Mouse (Mus musculus): ENCODE results near the gene Drg2. TPM values are rescaled to one million over a fixed set of nuclear protein-coding genes. Genes with fewer than 3 reads are reported as not detected.
"Not testable (repeated sequence)": the region's sequence is repeated elsewhere in the genome, so short reads cannot be mapped to it uniquely, and the experiment has no call there.

Gene Drg2
- polyA plus RNA-seq, 1 experiment from 2014 or later = 65.7 TPM

DNA sequence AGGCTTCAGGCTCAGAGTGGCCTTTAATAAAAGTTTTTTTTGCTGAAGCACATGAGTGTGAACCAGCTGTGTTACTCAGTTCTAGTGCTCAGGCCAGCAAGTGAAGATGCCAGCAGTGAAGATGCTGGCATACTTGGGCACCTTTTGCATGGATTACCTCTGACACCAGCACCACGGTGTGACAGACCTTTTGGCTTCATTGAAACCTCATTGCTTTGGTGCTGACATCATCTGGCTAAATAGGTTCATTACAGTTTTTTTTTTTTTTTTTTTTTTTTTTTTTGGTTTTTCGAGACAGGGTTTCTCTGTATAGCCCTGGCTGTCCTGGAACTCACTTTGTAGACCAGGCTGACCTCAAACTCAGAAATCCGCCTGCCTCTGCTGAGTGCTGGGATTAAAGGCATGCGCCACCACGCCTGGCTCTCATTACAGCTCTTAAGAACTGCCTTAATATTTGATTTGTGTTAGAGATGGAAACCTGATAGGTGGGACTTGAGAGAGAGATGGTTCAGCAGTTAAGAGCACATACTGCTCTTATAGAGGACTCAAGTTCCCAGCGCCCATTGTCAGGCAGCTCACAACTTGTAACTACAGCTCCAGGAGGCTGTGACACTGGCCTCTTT, 32.2 kb upstream of the Drg2 start:
- Histone ChIP-seq H3K27me3 (ENCODE audit: control insufficient read depth, insufficient read depth, low read length) (no peaks in the 10 kb centered on the region), H3K4me2 (ENCODE audit: low read depth, low read length) (no peak overlapping the region), H3K9me3 (replicated peaks; ENCODE audit: control insufficient read depth, low read length) (no peaks in the 10 kb centered on the region), H3K4me1 (ENCODE audit: control insufficient read depth, insufficient read depth, low read length) (peaks cover 10% of the 10 kb centered on the region), H3K36me3 (ENCODE audit: control insufficient read depth, insufficient read depth) (peaks cover 8% of the 10 kb centered on the region), H3K27ac (ENCODE audit: low read length) (no peak overlapping the region), H3K4me3 (ENCODE audit: low read length) (no peak overlapping the region), H3K9ac (ENCODE audit: low read length) (no peak overlapping the region)
- WGBS = 69% methylated on average over 5 of the region's 6 CpGs
- no peak for ATAC-seq (replicated peaks; ENCODE audit: extremely low read depth, insufficient read depth, low FRiP score)

DNA sequence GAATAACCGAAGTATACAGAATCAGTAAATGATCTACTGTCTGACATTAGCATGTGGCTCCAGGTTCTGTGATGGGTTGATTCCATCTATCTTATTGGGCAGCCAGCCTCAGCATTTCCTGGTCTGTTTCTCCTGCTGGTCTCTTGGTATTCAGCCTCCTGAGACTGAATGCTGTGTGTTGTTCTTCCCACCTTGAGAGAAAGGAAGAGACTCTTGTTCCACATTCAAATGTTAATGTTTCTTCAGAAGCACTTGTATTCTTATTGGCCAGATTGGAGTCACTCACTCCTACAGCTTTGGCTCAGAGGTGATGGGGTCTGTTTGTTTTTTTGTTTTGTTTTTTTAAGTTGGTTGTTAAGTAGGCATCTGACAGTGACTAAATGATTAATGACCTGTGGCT, 31.4 kb upstream of the Drg2 start:
- Histone ChIP-seq H3K4me1 (ENCODE audit: control insufficient read depth, insufficient read depth, low read length) (peaks cover 10% of the 10 kb centered on the region), H3K4me3 (ENCODE audit: low read length) (no peak overlapping the region), H3K4me2 (ENCODE audit: low read depth, low read length) (no peak overlapping the region), H3K36me3 (ENCODE audit: control insufficient read depth, insufficient read depth) (peaks cover 8% of the 10 kb centered on the region), H3K27ac (ENCODE audit: low read length) (no peak overlapping the region), H3K9ac (ENCODE audit: low read length) (no peak overlapping the region), H3K9me3 (replicated peaks; ENCODE audit: control insufficient read depth, low read length) (no peaks in the 10 kb centered on the region), H3K27me3 (ENCODE audit: control insufficient read depth, insufficient read depth, low read length) (no peaks in the 10 kb centered on the region)
- no peak for ATAC-seq (replicated peaks; ENCODE audit: extremely low read depth, insufficient read depth, low FRiP score)
- 82% methylated on average over 1 of the region's 1 CpGs for WGBS

DNA sequence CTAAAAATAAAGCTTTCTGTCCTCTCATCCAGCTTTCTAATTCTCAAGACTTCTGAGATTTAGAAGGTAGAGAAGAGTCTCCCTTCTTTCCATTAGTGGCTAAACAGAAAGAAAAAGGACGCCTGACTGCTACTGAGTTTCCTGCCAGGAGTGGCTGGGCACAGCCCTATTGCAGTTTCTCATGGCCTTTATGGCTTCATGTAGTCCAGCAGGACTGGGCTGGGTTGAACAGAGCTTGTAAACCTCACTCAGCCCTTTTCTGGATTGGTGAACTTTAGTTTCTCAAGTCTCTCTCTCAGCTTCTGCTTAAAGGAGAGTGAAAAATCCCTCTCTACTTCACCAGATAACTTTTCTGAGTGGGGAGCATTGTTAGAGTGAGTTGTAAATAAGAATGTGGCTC, 28.0 kb upstream of the Drg2 start:
- Histone ChIP-seq H3K27me3 (ENCODE audit: control insufficient read depth, insufficient read depth, low read length) (no peaks in the 10 kb centered on the region), H3K4me3 (ENCODE audit: low read length) (no peak overlapping the region), H3K36me3 (ENCODE audit: control insufficient read depth, insufficient read depth) (peaks cover 10% of the 10 kb centered on the region), H3K4me1 (ENCODE audit: control insufficient read depth, insufficient read depth, low read length) (no peaks in the 10 kb centered on the region), H3K9me3 (replicated peaks; ENCODE audit: control insufficient read depth, low read length) (no peaks in the 10 kb centered on the region), H3K27ac (ENCODE audit: low read length) (no peak overlapping the region), H3K4me2 (ENCODE audit: low read depth, low read length) (no peak overlapping the region), H3K9ac (ENCODE audit: low read length) (no peak overlapping the region)
- 91% methylated on average over 1 of the region's 1 CpGs for WGBS
- no peak for ATAC-seq (replicated peaks; ENCODE audit: extremely low read depth, insufficient read depth, low FRiP score)

DNA sequence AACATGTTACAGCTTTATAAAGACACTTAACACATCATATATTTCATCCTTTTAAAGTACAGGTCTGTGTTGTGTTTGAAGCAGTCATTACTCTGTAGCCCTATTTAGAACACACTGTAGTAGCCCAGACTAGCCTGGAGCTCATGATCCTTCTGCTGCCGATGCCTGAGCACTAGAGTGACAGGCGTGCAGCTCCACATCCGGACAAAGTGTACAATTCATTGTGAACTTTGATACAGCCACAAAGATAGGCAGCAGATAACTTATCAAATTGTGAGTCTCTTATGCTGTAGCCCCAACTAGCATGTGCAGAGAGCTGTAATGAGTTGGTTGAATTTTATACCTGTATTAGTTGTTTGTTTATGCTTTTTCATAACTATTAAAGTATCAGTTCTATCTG, 26.8 kb upstream of the Drg2 start:
- H3K9me3 ChIP-seq (replicated peaks; ENCODE audit: control insufficient read depth, low read length) = no peaks in the 10 kb centered on the region
- no peak overlapping the region for H3K9ac ChIP-seq (ENCODE audit: low read length)
- no peaks in the 10 kb centered on the region for H3K27me3 ChIP-seq (ENCODE audit: control insufficient read depth, insufficient read depth, low read length)
- no peak for ATAC-seq (replicated peaks; ENCODE audit: extremely low read depth, insufficient read depth, low FRiP score)
- no peak overlapping the region for H3K4me3 ChIP-seq (ENCODE audit: low read length)
- peaks cover 15% of the 10 kb centered on the region for H3K36me3 ChIP-seq (ENCODE audit: control insufficient read depth, insufficient read depth)
- no peak overlapping the region for H3K4me2 ChIP-seq (ENCODE audit: low read depth, low read length)
- 75% methylated on average over 3 of the region's 3 CpGs for WGBS
- no peaks in the 10 kb centered on the region for H3K4me1 ChIP-seq (ENCODE audit: control insufficient read depth, insufficient read depth, low read length)
- no peak overlapping the region for H3K27ac ChIP-seq (ENCODE audit: low read length)

DNA sequence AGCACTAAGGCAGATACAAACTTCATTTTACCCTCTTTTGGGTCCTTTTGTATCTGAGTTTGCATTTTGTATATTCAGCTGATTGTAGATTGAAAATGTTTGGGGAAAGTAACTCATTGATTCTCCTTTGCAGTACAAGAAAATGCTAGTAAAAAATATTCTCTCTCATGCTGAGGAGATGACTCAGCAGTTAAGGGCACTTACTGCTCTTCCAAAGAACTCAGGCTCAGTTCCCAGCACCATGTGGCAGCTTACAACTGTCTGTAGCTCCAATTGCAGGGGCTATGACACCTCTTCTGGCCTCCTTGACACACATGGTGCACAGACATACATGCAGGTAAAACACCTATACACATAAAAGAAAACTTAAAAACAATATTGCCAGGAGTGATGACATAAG, 20.9 kb upstream of the Drg2 start:
- ATAC-seq (replicated peaks; ENCODE audit: extremely low read depth, insufficient read depth, low FRiP score) = no peak
- H3K27ac ChIP-seq (ENCODE audit: low read length) = no peak overlapping the region
- H3K27me3 ChIP-seq (ENCODE audit: control insufficient read depth, insufficient read depth, low read length) = no peaks in the 10 kb centered on the region
- no peak overlapping the region for H3K4me2 ChIP-seq (ENCODE audit: low read depth, low read length)
- H3K36me3 ChIP-seq (ENCODE audit: control insufficient read depth, insufficient read depth) = peaks cover 35% of the 10 kb centered on the region
- no peaks in the 10 kb centered on the region for H3K9me3 ChIP-seq (replicated peaks; ENCODE audit: control insufficient read depth, low read length)
- H3K4me1 ChIP-seq (ENCODE audit: control insufficient read depth, insufficient read depth, low read length) = no peaks in the 10 kb centered on the region
- H3K4me3 ChIP-seq (ENCODE audit: low read length) = no peak overlapping the region
- no peak overlapping the region for H3K9ac ChIP-seq (ENCODE audit: low read length)

DNA sequence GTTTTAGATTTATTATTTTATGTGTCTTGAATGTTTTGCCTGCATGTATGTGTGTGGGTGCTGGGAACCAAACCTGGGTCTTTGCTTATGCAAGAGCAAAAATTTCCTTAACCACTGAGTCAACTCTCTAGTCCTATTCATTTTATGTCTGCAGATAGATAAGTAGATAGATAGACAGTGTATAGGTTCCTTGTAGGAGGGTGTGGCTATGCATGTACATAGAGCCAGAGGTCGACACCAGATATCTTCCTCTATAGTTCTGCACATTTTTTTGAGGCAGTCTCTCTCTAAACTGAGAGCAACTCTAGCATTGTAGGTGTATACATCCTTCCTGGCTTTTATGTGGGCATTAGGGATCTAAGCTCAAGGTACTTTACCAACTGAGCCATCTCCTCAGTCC, 19.3 kb upstream of the Drg2 start:
- no peak for ATAC-seq (replicated peaks; ENCODE audit: extremely low read depth, insufficient read depth, low FRiP score)
- H3K36me3 ChIP-seq (ENCODE audit: control insufficient read depth, insufficient read depth) = peaks cover 33% of the 10 kb centered on the region

DNA sequence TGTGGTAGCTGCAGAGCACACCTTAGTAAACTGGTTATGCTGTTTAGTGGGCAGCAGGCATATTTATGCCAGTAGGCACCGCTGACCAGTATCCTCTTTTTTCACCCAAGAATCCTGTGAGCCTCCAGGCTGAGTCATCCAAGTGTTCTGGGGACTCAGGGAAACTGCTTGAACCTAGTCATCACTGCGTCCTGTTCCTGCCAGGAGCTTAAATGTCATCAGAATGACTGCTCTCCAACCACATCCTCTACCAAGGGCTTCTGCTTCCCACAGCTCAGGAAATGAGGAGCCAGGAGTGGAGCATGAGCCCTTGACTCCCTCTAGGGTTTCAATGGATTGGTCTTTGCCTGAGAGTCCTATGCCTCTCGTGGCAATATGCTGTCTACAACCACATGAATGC, 17.8 kb upstream of the Drg2 start:
- no peak for ATAC-seq (replicated peaks; ENCODE audit: extremely low read depth, insufficient read depth, low FRiP score)
- Histone ChIP-seq H3K4me2 (ENCODE audit: low read depth, low read length) (no peak overlapping the region), H3K9ac (ENCODE audit: low read length) (no peak overlapping the region), H3K27ac (ENCODE audit: low read length) (no peak overlapping the region), H3K4me1 (ENCODE audit: control insufficient read depth, insufficient read depth, low read length) (no peaks in the 10 kb centered on the region), H3K36me3 (ENCODE audit: control insufficient read depth, insufficient read depth) (peaks cover 39% of the 10 kb centered on the region), H3K27me3 (ENCODE audit: control insufficient read depth, insufficient read depth, low read length) (no peaks in the 10 kb centered on the region), H3K4me3 (ENCODE audit: low read length) (no peak overlapping the region), H3K9me3 (replicated peaks; ENCODE audit: control insufficient read depth, low read length) (no peaks in the 10 kb centered on the region)
- 83% methylated on average over 3 of the region's 3 CpGs for WGBS

More for the DNA sequence above, 19.3 kb upstream of the Drg2 start:
- H3K27ac ChIP-seq (ENCODE audit: low read length) = no peak overlapping the region
- H3K4me1 ChIP-seq (ENCODE audit: control insufficient read depth, insufficient read depth, low read length) = no peaks in the 10 kb centered on the region
- no peak overlapping the region for H3K4me2 ChIP-seq (ENCODE audit: low read depth, low read length)
- no peak overlapping the region for H3K4me3 ChIP-seq (ENCODE audit: low read length)
- 92% methylated on average over 1 of the region's 1 CpGs for WGBS
- no peaks in the 10 kb centered on the region for H3K9me3 ChIP-seq (replicated peaks; ENCODE audit: control insufficient read depth, low read length)
- no peak overlapping the region for H3K9ac ChIP-seq (ENCODE audit: low read length)
- no peaks in the 10 kb centered on the region for H3K27me3 ChIP-seq (ENCODE audit: control insufficient read depth, insufficient read depth, low read length)

DNA sequence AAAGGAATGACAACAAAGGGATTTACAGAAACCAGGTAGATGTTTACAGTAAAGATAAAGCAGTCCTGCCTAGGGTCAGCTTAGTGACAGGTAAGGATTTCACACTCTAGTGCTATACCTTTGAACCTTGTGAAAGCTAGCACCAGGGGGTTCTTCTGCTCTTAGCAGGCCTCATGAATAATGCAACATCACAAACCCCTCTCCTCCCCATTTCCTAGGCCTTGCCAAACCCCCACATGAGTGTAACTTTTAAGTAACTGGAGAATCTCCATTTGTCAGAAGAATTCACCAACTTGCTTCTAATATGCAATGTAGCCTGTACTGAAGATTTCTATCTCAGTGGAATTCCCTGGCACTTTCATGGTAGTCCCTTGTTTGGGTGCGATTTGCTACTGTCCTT, 14.8 kb upstream of the Drg2 start:
- not testable (repeated sequence) for H3K27me3 ChIP-seq (ENCODE audit: control insufficient read depth, insufficient read depth, low read length); H3K4me2 ChIP-seq (ENCODE audit: low read depth, low read length); H3K9ac ChIP-seq (ENCODE audit: low read length); ATAC-seq (replicated peaks; ENCODE audit: extremely low read depth, insufficient read depth, low FRiP score); H3K4me3 ChIP-seq (ENCODE audit: low read length); H3K9me3 ChIP-seq (replicated peaks; ENCODE audit: control insufficient read depth, low read length); H3K27ac ChIP-seq (ENCODE audit: low read length); H3K4me1 ChIP-seq (ENCODE audit: control insufficient read depth, insufficient read depth, low read length)
- WGBS = 31% methylated on average over 1 of the region's 1 CpGs
- H3K36me3 ChIP-seq (ENCODE audit: control insufficient read depth, insufficient read depth) = peaks cover 44% of the 10 kb centered on the region

DNA sequence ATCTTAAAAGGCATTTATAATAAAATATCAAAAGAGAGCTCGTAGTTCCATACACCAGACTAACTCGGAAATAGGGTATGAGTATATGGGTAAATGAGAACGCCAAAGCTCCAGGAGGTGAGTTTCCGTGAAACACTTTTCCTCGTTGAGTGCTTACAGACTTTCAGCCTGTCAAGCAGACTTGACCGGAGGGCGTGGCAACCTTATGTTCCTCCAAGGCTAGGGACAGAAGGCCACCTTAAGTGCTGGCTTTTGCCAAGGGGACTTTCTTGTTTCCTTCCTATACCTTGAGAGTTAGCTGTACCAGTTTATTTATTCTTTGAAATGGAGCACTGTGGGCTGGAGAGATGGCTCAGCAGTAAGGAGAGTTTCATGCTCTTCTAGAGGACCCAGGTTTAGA, 14.2 kb upstream of the Drg2 start:
- Histone ChIP-seq H3K36me3 (ENCODE audit: control insufficient read depth, insufficient read depth) (peaks cover 41% of the 10 kb centered on the region), H3K27ac (ENCODE audit: low read length) (no peak overlapping the region), H3K27me3 (ENCODE audit: control insufficient read depth, insufficient read depth, low read length) (no peaks in the 10 kb centered on the region), H3K9me3 (replicated peaks; ENCODE audit: control insufficient read depth, low read length) (no peaks in the 10 kb centered on the region), H3K4me1 (ENCODE audit: control insufficient read depth, insufficient read depth, low read length) (no peaks in the 10 kb centered on the region), H3K9ac (ENCODE audit: low read length) (no peak overlapping the region), H3K4me3 (ENCODE audit: low read length) (no peak overlapping the region), H3K4me2 (ENCODE audit: low read depth, low read length) (no peak overlapping the region)
- no peak for ATAC-seq (replicated peaks; ENCODE audit: extremely low read depth, insufficient read depth, low FRiP score)
- 55% methylated on average over 7 of the region's 7 CpGs for WGBS
